Mouse (Mus musculus): ENCODE data around the gene 1700025G04Rik. TPM values are rescaled to one million over a fixed set of nuclear protein-coding genes. Genes with fewer than 3 reads are reported as not detected.

The 1700025G04Rik gene
- polyA plus RNA-seq, 1 experiment from 2014 or later, result 20.6 TPM

GRCm38 (mm10) chr1:152038086-152038485 is 51.8 kb downstream of the 1700025G04Rik start:
- Histone ChIP-seq H3K4me2 (replicated peaks; ENCODE audit: low read depth) (no peak overlapping the region), H3K36me3 (ENCODE audit: control insufficient read depth, insufficient read depth, low read length) (no peaks in the 10 kb centered on the region), H3K27ac (replicated peaks) (no peak overlapping the region), H3K4me3 (ENCODE audit: low read depth, low read length) (no peak overlapping the region), H3K9me3 (ENCODE audit: control insufficient read depth, low read length) (no peaks in the 10 kb centered on the region), H3K27me3 (ENCODE audit: control insufficient read depth, insufficient read depth, low read length) (no peaks in the 10 kb centered on the region), H3K4me1 (replicated peaks; ENCODE audit: control insufficient read depth, insufficient read depth) (peaks cover 2% of the 10 kb centered on the region; the same call in 1 of the 2 replicates), H3K9ac (ENCODE audit: low read length) (no peak overlapping the region)
- TF ChIP-seq EP300 (optimal IDR thresholded peaks at IDR 0.05) (no peak), CTCF (IDR thresholded peaks at IDR 0.05; ENCODE audit: low read depth) (no peak)
- WGBS, result 68% methylated on average over 9 of the region's 9 CpGs
- ATAC-seq (ENCODE audit: low FRiP score, low TSS enrichment), result no peak
- DNase-seq (ENCODE audit: low spot score), result no peak

DNA sequence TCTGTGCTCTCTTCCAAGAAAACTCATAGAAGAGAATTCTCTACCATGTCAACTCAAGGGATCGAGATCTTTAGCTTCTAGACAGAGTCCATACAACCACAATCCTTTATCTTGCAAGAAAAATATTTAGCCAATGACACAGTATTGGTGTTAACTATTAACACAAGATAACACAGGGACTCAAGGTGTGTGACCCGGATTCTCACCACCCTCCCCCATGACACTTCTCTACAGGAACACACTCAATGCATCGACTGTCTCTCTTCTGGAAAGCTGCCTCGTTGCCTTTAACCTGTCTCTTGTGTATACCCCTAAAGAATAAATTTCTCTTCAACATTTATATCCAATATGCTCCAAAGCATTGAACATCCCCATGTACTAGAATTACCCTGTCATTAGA is 52.3 kb downstream of the 1700025G04Rik start:
- peaks cover 2% of the 10 kb centered on the region; the same call in 1 of the 2 replicates for H3K4me1 ChIP-seq (replicated peaks; ENCODE audit: control insufficient read depth, insufficient read depth)
- peak; percentile 73 for ATAC-seq (ENCODE audit: low FRiP score, low TSS enrichment)
- no peaks in the 10 kb centered on the region for H3K36me3 ChIP-seq (ENCODE audit: control insufficient read depth, insufficient read depth, low read length)
- DNase-seq (ENCODE audit: low spot score), result no peak
- H3K27ac ChIP-seq (replicated peaks), result no peak overlapping the region
- H3K4me2 ChIP-seq (replicated peaks; ENCODE audit: low read depth), result no peak overlapping the region
- H3K9me3 ChIP-seq (ENCODE audit: control insufficient read depth, low read length), result no peaks in the 10 kb centered on the region
- H3K9ac ChIP-seq (ENCODE audit: low read length), result no peak overlapping the region
- no peak overlapping the region for H3K4me3 ChIP-seq (ENCODE audit: low read depth, low read length)
- no peak for TF ChIP-seq CTCF (IDR thresholded peaks at IDR 0.05; ENCODE audit: low read depth)
- no peak for TF ChIP-seq EP300 (optimal IDR thresholded peaks at IDR 0.05)
- WGBS, result 34% methylated on average over 4 of the region's 4 CpGs
- no peaks in the 10 kb centered on the region for H3K27me3 ChIP-seq (ENCODE audit: control insufficient read depth, insufficient read depth, low read length)

GRCm38 (mm10) chr1:152034766-152035165 is 55.2 kb downstream of the 1700025G04Rik start:
- Histone ChIP-seq H3K9me3 (ENCODE audit: control insufficient read depth, low read length) (no peaks in the 10 kb centered on the region), H3K4me1 (replicated peaks; ENCODE audit: control insufficient read depth, insufficient read depth) (peaks cover 2% of the 10 kb centered on the region; the same call in 1 of the 2 replicates), H3K4me2 (replicated peaks; ENCODE audit: low read depth) (no peak overlapping the region), H3K4me3 (ENCODE audit: low read depth, low read length) (no peak overlapping the region), H3K9ac (ENCODE audit: low read length) (no peak overlapping the region), H3K27me3 (ENCODE audit: control insufficient read depth, insufficient read depth, low read length) (no peaks in the 10 kb centered on the region), H3K36me3 (ENCODE audit: control insufficient read depth, insufficient read depth, low read length) (no peaks in the 10 kb centered on the region), H3K27ac (replicated peaks) (no peak overlapping the region)
- 61% methylated on average over 7 of the region's 7 CpGs for WGBS
- DNase-seq (ENCODE audit: low spot score) (no peak), ATAC-seq (ENCODE audit: low FRiP score, low TSS enrichment) (no peak)
- no peak for TF ChIP-seq EP300 (optimal IDR thresholded peaks at IDR 0.05)
- no peak for TF ChIP-seq CTCF (IDR thresholded peaks at IDR 0.05; ENCODE audit: low read depth)

- TF ChIP-seq CTCF (IDR thresholded peaks at IDR 0.05; ENCODE audit: low read depth) (no peak), EP300 (optimal IDR thresholded peaks at IDR 0.05) (no peak)
- H3K27me3 ChIP-seq (ENCODE audit: control insufficient read depth, insufficient read depth, low read length), result no peaks in the 10 kb centered on the region
- no peak overlapping the region for H3K27ac ChIP-seq (replicated peaks)
- no peak for DNase-seq (ENCODE audit: low spot score)
- 67% methylated on average over 3 of the region's 3 CpGs for WGBS
- no peak overlapping the region for H3K4me3 ChIP-seq (ENCODE audit: low read depth, low read length)
- no peaks in the 10 kb centered on the region for H3K36me3 ChIP-seq (ENCODE audit: control insufficient read depth, insufficient read depth, low read length)
- no peak overlapping the region for H3K9ac ChIP-seq (ENCODE audit: low read length)
- no peaks in the 10 kb centered on the region for H3K4me1 ChIP-seq (replicated peaks; ENCODE audit: control insufficient read depth, insufficient read depth)
- no peak for ATAC-seq (ENCODE audit: low FRiP score, low TSS enrichment)
- no peak overlapping the region for H3K4me2 ChIP-seq (replicated peaks; ENCODE audit: low read depth)
- H3K9me3 ChIP-seq (ENCODE audit: control insufficient read depth, low read length), result no peaks in the 10 kb centered on the region
Measured at GRCm38 (mm10) chr1:152033731-152034130, 56.2 kb downstream of the 1700025G04Rik start.

GRCm38 (mm10) chr1:152032144-152032543 is 57.8 kb downstream of the 1700025G04Rik start:
- Histone ChIP-seq H3K4me2 (replicated peaks; ENCODE audit: low read depth) (no peak overlapping the region), H3K27ac (replicated peaks) (no peak overlapping the region), H3K4me3 (ENCODE audit: low read depth, low read length) (no peak overlapping the region), H3K4me1 (replicated peaks; ENCODE audit: control insufficient read depth, insufficient read depth) (no peaks in the 10 kb centered on the region), H3K36me3 (ENCODE audit: control insufficient read depth, insufficient read depth, low read length) (no peaks in the 10 kb centered on the region), H3K27me3 (ENCODE audit: control insufficient read depth, insufficient read depth, low read length) (no peaks in the 10 kb centered on the region), H3K9me3 (ENCODE audit: control insufficient read depth, low read length) (no peaks in the 10 kb centered on the region), H3K9ac (ENCODE audit: low read length) (no peak overlapping the region)
- no peak for TF ChIP-seq CTCF (IDR thresholded peaks at IDR 0.05; ENCODE audit: low read depth)
- TF ChIP-seq EP300 (optimal IDR thresholded peaks at IDR 0.05), result no peak
- ATAC-seq (ENCODE audit: low FRiP score, low TSS enrichment) (no peak), DNase-seq (ENCODE audit: low spot score) (no peak)
- WGBS, result 67% methylated on average over 5 of the region's 5 CpGs

DNA sequence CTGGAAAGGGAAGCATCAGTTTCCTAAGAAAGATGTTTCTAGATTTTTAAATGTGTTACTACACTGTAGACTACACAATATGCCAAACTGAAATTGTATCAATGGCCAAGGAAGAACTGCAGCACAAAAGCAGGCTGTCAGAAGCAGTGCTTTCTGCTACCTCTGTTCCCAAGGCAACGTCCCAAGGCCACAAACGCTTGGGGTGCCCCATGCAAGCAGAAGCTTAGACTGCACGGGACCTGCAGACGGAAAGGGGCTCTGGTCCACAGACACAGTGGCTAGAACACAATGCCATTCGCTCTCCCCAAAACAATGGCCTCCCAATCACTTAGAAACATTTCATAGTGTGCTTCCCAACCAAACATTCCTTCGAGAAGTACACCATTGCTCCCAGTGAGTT is 59.4 kb downstream of the 1700025G04Rik start:
- no peaks in the 10 kb centered on the region for H3K36me3 ChIP-seq (ENCODE audit: control insufficient read depth, insufficient read depth, low read length)
- H3K4me1 ChIP-seq (replicated peaks; ENCODE audit: control insufficient read depth, insufficient read depth), result no peaks in the 10 kb centered on the region
- no peaks in the 10 kb centered on the region for H3K27me3 ChIP-seq (ENCODE audit: control insufficient read depth, insufficient read depth, low read length)
- no peak overlapping the region for H3K27ac ChIP-seq (replicated peaks)
- no peak overlapping the region for H3K4me3 ChIP-seq (ENCODE audit: low read depth, low read length)
- ATAC-seq (ENCODE audit: low FRiP score, low TSS enrichment) (no peak), DNase-seq (ENCODE audit: low spot score) (no peak)
- H3K9me3 ChIP-seq (ENCODE audit: control insufficient read depth, low read length), result no peaks in the 10 kb centered on the region
- H3K9ac ChIP-seq (ENCODE audit: low read length), result no peak overlapping the region
- H3K4me2 ChIP-seq (replicated peaks; ENCODE audit: low read depth), result no peak overlapping the region
- WGBS, result 76% methylated on average over 6 of the region's 6 CpGs
- TF ChIP-seq CTCF (IDR thresholded peaks at IDR 0.05; ENCODE audit: low read depth), result no peak
- no peak for TF ChIP-seq EP300 (optimal IDR thresholded peaks at IDR 0.05)
